In the genomic region with DNA sequence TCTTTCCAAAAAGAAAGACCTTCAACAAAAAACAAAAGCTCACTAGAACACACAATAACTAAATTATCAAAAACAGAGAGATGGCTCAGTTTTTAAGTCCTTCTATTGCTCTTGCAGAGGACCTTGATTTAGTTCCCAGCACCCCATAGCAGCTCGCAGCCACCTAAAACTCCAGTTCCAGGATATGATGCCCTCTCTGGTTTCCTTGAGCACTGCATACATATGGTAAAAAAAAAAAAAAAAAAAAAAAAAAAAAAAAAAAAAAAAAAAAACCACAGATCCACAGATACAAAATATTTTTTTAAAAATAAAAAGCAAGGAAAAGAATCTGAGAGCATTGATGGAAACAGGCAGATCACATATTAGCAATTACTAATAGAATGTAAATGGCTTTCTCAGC, we compare ENCODE assay signal across 20 mouse cellular contexts.
DNase-seq lines count a peak whose midpoint lies in the region; TF ChIP-seq lines count a peak whose summit lies in the region.
"Had no signal": no experiment of that assay in that cellular context is flagged by ENCODE, and none has a peak within 500 bp of the region (broad histone marks: within the 10 kb centered on the region; RNA-seq: fewer than 3 reads in every experiment).

No protein-coding gene starts in this region.

- H3K27ac ChIP-seq in heart, embryonic 10.5 days = no peak overlapping the region
- H3K27ac ChIP-seq in layer of hippocampus, adult 2 months = no peak overlapping the region
- H3K27ac ChIP-seq in ES-E14 (ENCODE audit: insufficient read depth, low read depth, low read length, poor library complexity, severe bottlenecking) = no peak overlapping the region

- H3K36me3 ChIP-seq in heart, embryonic 10.5 days = no peaks in the 10 kb centered on the region
- H3K36me3 ChIP-seq in ES-E14 (ENCODE audit: control insufficient read depth, insufficient read depth, low read length, poor library complexity, severe bottlenecking) = no peaks in the 10 kb centered on the region
- H3K36me3 ChIP-seq: G1E had no signal

- H3K27me3 ChIP-seq in heart, embryonic 10.5 days (ENCODE audit: insufficient read depth, poor library complexity, severe bottlenecking) = no peaks in the 10 kb centered on the region
- H3K27me3 ChIP-seq: CH12.LX, Patski had no signal

- no peaks in the 10 kb centered on the region for H3K9me3 ChIP-seq in heart, embryonic 10.5 days
- no peaks in the 10 kb centered on the region for H3K9me3 ChIP-seq in ES-E14 (ENCODE audit: control insufficient read depth, insufficient read depth, low read depth, low read length)

- peak; percentile 27; the same call in 1 of the 2 replicates for TF ChIP-seq CTCF in layer of hippocampus, adult 2 months (conservative IDR thresholded peaks at IDR 0.05)

- WGBS in heart, embryonic 10.5 days = 77% methylated on average over 1 of the region's 1 CpGs

- no peak overlapping the region for H3K4me3 ChIP-seq in heart, embryonic 10.5 days
- H3K4me3 ChIP-seq in layer of hippocampus, adult 2 months = no peak overlapping the region
- H3K4me3 ChIP-seq in ES-E14 (ENCODE audit: insufficient read depth in 1 of 2, low read depth in 1 of 2, low read length in 2 of 2, poor library complexity in 1 of 2, severe bottlenecking in 1 of 2) = no peak overlapping the region

- H3K4me1 ChIP-seq in heart, embryonic 10.5 days = no peaks in the 10 kb centered on the region
- H3K4me1 ChIP-seq in ES-E14 (ENCODE audit: control insufficient read depth in 2 of 2, insufficient read depth in 2 of 2, low read length in 2 of 2, poor library complexity in 1 of 2) = no peaks in the 10 kb centered on the region; a peak in 1 of 4 replicates

- H3K9ac ChIP-seq in ES-E14 (ENCODE audit: insufficient read depth, low read depth, low read length, poor library complexity, severe bottlenecking) = no peak overlapping the region

- DNase-seq in heart, embryonic 10.5 days (ENCODE audit: low spot score) = peak; percentile 5
- DNase-seq in heart, adult 8-10 months (ENCODE audit: low spot score) = no peak
- DNase-seq in layer of hippocampus, adult 2 months (ENCODE audit: low spot score in 2 of 2) = no peak
- DNase-seq in layer of hippocampus, postnatal 14 days (ENCODE audit: low spot score in 2 of 2) = no peak
- no peak for DNase-seq in ES-E14 (ENCODE audit: low read depth, low spot score)
- no peak for DNase-seq in lung, postnatal 4 days
- DNase-seq: adrenal gland, adult 2 months; adrenal gland, adult 8-10 months; adrenal gland, postnatal 10 days; adrenal gland, postnatal 14 days; adrenal gland, postnatal 25 days; adrenal gland, postnatal 36 days; B cell, adult 2 months; cerebellum, adult 11 months; cerebellum, adult 11-12 months; cerebellum, adult 18-20 months; cerebellum, adult 2 months had no signal

- in situ Hi-C loops in ES-E14 (cut with MboI; ENCODE audit: low sequenced_read_pairs in 2 of 2, unreplicated experiment in 2 of 2) = no loop called here

TF ChIP-seq in ES-E14, 5 proteins besides CTCF, POLR2A, EP300 and RAD21:
- peak; percentile 93 for TF ChIP-seq ZNF384 (IDR thresholded peaks at IDR 0.05; ENCODE audit: low read depth, low read length)
- TF ChIP-seq CHD2 (IDR thresholded peaks at IDR 0.05; ENCODE audit: low read depth, low read length) = no peak
